Mouse (Mus musculus) fat pad, adult 2 months (tissue): Measurements from ENCODE around the gene Zgpat.

ENCODE experiments used
- DNase-seq: peaks from one replicate; pipeline ENCODE4 v3.0.0-alpha.2; 2011; ENCODE audit warnings: low read depth, low spot score; ENCODE audit errors: extremely low read depth

Gene Zgpat

DNA sequence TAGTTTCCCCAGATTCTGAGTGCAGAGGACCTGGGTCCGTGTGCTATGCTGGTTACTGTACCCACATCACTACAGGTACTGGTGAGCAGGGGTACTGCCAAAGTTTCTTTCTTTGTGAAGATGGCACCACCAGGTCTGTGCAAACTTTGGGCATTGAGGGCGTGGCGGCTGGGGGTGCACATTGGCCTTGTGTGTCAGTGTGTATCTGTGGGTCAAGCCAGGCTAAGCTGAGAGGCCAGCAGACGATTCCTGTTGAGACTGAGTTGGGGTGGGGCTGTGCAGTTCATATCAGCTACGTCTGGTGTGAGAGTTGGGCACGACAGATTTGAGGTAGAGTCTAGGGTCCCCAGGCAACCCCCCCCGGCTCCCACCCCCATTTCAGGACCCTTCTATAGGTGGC is 19.7 kb downstream of the Zgpat start:
- DNase-seq, result no peak

- no peak for DNase-seq
These were observed 20.2 kb downstream of the Zgpat start for GRCm38 (mm10) chr2:181384919-181385391.

- DNase-seq, result no peak
These were observed 21.2 kb downstream of the Zgpat start for GRCm38 (mm10) chr2:181385885-181386284.

- DNase-seq, result no peak
These were observed 22.0 kb downstream of the Zgpat start for GRCm38 (mm10) chr2:181386663-181387210.

DNA sequence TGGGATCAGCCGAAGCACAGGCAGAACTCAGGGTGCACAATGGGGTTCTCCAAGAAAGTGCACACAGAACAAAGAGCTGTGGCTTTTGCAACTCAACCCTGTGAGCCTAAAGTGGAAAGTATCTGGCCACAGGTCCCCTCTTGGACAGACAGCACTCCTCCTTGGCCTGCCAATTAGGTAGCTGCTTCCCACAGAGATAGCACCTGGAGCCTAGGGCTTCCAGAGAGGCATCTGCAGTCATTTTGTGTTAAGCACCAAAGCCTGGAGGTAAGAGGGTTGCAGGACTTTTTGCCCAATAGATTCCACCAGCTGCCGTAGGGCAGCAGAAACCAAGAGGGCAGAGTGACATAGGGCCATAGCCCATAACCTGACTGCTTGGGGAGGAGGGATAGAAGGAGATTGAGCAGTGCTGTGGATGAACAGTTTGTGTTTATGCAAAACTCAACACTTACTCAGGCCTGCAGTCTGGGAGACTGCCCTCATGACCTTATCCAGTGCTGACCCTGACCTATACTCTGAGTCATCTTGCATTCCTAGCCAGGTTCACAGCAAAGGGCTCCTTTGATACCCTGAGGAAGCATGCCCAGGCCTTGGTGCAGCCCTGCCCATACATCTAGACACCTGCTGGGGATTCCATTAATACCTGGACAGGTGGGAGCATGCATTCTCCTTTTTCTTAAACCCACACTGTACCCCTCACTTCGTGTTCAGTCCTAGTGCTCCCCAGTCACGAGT is 25.6 kb downstream of the Zgpat start:
- no peak for DNase-seq

DNA sequence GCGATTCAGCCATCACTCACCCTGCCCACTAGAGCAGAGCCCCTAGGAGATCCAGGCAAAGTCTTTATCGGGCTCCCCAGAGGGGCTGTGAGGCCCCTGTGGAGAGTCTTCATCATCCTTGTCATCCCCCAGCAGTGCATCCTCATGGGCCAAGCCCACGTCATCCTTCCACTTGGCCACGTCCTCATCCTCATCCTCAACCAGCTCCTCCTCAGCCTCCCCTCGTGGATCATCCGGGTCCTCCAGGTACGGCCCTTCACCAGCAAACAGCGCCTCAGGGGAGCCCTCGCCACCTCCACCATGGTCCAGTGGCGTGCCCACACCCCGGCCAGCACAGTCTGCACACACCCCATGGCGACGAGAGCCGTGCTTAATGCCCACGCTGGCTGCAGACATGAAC is 26.3 kb downstream of the Zgpat start:
- no peak for DNase-seq

DNA sequence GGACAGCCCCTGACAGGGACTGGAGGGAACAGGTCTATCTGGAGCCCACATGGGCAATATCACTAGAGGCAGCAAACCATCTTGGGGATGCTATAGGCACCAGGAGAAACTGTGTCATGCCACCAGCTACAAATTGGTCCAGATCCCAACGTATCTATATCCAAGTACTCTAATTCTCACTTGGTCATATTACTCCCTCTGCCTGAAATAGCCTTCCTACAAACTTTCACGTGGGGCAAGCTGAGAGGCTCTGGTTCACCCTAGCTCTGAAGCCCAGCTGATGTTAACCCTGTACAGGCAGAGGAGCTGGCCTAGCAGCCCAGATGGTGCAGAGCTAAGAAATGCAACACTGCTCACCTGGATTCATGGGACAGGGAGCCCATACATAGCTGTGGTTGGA is 26.8 kb downstream of the Zgpat start:
- no peak for DNase-seq

- DNase-seq, result no peak
These were observed 28.0 kb downstream of the Zgpat start for GRCm38 (mm10) chr2:181392600-181393213.

GRCm38 (mm10) chr2:181394086-181394485 is 29.4 kb downstream of the Zgpat start:
- DNase-seq, result no peak

DNA sequence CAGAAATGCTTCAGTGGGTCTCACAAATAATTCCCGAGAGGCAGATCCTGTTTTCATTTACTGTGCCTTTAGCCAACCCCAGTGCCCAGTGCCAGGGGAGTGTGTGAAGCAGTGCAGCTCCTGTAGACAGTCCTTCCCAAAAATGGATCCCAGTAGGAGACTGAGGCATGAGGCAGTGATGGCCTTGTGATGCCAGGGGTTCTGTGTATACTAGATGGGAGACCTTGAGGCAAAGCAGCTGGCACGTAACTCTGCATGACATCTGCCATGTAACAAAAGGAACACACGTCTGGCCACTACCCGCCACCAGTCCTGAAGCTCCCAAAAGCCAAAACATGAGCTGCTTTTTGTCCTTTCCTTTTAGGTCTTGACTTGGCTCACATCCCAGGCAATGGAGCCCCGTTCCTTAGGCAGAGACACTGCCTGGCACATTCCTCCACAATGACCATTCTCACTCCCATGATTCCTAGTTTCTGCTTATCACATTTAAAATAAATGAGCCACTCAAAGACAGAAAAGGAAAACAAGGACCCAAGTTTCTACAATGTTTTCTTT is 32.6 kb downstream of the Zgpat start:
- no peak for DNase-seq

DNA sequence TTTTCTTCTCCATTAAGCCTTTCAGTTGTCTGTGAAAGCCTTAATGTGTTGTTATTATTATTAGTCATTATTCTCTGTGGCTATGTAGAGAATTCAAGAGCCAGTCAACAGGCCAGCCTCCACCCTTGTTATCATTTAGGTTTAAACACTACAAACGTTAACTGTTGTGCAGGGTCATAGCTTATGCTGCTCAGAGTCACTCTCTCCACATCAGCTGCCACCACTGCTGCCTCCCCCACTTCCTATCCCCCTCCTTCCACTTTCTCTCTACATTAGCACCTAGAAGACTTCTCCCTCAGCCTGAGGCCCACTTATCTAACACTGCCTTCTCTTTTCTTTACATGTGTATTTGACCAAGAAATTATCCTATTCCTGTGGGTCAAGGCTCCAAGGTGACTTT is 36.8 kb downstream of the Zgpat start:
- no peak for DNase-seq

DNA sequence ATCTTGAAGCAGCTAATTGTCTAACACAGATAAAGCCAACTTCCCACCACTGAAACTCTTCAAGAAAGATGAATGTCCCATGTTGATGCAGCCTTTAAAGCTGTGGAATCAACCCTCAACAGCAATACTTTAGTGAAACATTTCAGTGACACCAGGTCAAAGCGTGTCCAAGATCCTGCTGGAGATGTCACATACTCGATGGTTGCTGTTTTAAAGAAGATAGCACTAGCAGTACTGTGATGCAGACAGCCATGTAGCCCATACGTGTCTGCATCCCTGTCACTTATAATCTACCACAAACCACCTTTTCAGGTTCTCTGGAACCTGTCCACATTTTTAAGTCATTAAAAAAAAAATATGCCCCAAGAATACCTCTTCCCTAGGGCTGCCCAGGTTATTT is 39.0 kb downstream of the Zgpat start:
- no peak for DNase-seq

DNA sequence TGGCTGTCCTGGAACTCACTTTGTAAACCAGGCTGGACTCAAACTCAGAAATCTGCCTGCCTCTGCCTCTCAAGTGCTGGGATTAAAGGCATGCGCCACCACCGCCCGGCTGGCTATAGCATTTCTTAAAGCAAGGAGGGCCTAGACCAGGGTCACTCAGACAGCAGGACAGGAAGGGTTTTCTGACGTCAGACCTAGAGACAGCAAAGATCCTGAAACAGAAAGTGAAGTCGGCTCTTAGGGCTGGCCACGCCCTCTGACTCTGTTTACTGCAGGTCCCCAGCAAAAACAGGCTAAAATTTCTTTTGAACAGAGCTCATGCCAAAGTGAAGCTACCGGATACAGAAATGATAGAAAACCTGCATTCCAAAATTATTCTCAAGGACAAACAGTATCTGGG is 44.9 kb downstream of the Zgpat start:
- no peak for DNase-seq

DNA sequence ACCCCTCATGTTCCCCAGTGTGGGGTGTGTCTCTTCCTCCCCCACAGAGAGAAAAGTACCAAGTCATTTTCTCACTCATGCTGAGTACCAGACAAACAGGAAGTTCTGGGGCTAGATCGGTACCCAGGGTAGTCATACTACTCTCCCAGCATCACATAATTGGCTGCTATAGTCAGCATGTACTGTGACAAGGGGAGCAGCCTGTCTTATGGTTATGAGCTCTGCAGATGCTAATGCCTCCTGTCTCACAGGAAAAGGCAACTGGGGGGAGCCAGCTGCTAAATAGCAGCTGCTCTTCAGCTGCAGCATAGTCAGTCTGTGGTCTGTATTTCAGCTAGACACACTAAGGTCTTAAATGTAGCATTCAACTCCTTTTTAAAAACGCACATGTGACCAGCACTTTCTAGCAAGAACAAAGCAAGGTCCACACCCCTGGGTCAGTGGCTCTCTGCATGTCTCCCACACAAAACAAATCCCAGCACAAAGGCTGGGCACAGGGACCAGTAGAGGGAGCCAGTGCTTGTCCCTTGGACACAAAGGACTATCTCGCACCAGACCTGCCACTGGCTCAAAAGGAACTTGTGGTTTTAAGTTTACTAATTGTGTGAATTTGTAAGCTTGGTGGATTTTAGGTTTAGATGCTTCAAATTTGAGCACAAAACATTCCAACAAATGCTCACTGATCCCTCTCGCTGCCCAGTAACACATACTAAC is 46.2 kb downstream of the Zgpat start:
- no peak for DNase-seq

DNA sequence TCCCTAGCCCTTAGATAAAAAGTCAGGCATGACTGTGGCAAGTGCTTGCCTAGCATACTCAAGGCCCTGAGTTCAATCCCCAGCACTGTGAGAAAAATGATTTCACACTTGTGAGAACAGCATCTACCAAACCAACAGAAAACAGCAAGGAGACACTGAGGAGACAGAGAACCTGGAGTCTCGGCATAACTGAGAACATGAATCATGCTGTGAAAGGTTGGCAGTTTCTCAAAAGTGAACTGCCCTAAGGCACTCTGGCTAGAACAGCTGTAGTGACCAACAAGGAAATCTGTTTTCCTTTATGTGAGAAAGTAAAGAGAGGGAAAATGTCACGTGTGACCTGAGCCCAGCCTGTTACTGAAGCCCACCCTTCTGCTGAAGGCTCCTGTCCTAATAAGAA is 48.4 kb downstream of the Zgpat start:
- DNase-seq, result no peak

GRCm38 (mm10) chr2:181415945-181416344 is 51.2 kb downstream of the Zgpat start:
- DNase-seq, result no peak

DNA sequence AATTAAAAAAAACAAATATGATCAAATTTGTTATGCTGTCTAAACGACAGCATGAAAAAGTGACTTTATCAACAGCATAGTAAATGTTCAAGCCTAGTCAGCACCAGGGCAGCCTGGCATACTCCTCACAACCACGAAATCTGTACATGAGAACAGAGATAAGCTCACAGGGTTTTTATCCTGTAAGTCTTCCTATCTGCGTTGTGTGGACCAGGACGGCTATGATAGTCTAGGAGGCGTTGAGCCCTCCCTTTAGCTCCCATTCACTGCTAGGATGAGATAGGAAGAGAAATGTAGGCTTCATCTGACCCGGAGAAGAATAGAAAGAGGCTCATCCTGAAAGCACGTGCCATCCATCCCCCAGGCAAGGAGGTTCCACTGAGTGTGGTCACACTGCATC is 54.6 kb downstream of the Zgpat start:
- DNase-seq, result no peak

- DNase-seq, result no peak
These were observed 55.7 kb downstream of the Zgpat start for GRCm38 (mm10) chr2:181420426-181420825.

DNA sequence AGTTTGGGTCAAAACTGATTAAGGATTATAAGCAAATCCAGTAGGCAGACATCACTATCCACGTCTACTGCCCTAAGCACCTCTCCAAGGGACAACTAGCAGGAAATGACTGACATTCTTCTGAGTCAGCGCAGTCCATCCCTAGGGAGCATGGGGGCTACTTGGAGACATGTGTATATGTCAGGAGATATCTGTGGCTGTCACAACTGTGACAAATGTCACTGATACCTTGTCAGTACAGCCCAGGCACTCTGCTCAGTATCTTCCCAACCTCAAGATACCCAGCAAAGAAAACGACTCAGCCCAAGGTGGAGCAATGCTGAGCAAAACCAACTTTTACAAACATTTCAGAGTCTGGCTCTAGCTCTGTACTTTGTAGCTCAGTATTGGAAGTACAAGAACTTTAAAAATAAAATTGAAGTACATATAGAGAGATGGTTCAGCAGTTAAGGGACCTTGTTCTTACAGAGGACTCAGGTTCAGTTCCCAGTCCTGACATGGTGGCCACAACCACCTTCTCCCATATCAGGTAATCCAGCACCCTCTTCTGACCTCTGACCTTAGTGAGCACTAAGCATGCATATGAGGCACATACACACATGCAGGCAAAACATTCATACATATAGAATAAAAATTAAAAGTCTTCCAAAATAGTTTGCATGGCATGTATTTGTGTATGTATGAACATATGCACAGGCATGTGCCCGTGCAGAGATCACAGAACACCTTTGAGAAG is 56.3 kb downstream of the Zgpat start:
- DNase-seq, result no peak

- DNase-seq, result no peak
These were observed 59.1 kb downstream of the Zgpat start for GRCm38 (mm10) chr2:181423834-181424233.
